Mouse (Mus musculus) monocyte, adult 2 months (primary cell): ENCODE data around the gene Gm38393.

Experiments
- DNase-seq, 2 experiments: peaks; one replicate each; pipeline ENCODE4 v3.0.0; 2022; ENCODE audit warnings: low spot score in 2 of 2, low read depth in 1 of 2

Gm38393 gene

GRCm38 (mm10) chr7:60004606-60005330 lies at the start of gene Gm38393, which contains the start of gene Snurf:
Gm38393 (minus strand) TSS chr7:60005064.
Snurf (minus strand) TSS chr7:60005049.
- no peak for DNase-seq

GRCm38 (mm10) chr7:60047481-60048201 lies 42.8 kb upstream of the Gm38393 start:
- no peak for DNase-seq

- DNase-seq = no peak
These were observed 8.3 kb upstream of the Gm38393 start for GRCm38 (mm10) chr7:60013186-60013585.

- DNase-seq = no peak
These were observed 3.0 kb upstream of the Gm38393 start for GRCm38 (mm10) chr7:60007727-60008360.

DNA sequence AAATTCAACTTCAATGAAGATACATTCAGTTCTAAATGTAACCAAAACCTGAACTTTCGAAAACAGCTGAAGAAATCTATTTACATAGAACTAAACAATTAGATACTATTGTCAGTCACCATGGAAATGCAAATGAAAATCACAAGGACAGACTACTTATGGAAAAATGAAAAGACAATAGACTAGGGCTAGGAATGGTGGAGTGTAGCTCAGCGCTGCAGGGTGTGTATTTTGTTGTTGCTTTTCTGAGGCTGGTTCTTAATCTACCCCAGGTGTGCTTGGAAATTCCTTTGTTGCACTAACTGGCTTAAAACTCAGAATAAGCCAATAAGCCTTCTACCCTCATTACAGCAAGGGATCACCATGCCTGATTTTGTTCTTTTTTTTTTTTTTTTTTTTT lies 1.4 kb upstream of the Gm38393 start:
- DNase-seq = no peak

DNA sequence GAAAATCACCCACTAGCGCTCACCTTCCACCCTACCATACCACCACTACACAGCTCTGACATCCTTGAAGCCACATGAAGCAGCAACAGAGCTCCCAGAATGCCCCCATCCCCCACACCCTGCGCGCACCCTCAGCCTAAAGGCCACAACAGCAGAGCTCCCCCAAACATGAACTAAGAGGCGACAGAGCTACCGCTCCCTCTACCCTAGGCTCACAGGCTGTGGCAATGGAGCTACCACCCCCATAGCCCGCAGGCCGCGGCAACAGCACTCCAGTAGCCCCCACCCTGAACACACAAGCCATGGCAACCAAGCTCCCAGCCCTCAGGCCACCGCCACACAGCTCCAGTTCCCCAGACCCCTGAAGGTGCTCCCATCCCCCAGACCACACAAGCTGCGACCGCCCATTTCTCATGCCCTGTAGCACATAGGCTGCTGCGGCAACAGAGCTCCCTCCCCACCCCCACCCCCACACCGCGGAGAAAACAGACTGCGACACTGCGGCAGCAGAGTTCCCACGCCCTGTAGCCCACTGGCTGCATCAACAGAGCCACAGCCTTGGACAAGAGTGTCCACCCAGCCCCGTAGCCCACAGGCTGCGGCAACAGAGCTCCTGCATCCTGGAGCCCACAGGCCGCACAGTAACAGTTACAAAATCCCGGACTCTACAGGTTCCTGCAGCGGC lies 801 bp downstream of the Gm38393 start:
- no peak for DNase-seq

GRCm38 (mm10) chr7:60003006-60003865 lies 1.6 kb downstream of the Gm38393 start:
- no peak for DNase-seq

- no peak for DNase-seq
These were observed 26.2 kb downstream of the Gm38393 start for GRCm38 (mm10) chr7:59978646-59979045.
